Mouse (Mus musculus) embryonic fibroblast, embryonic 13.5 days (primary cell): ENCODE measurements around the gene Rab11fip5. TPM values are rescaled to one million over a fixed set of nuclear protein-coding genes. Genes with fewer than 3 reads are reported as not detected.

ENCODE experiments used
- H3K27ac ChIP-seq: 2 replicates; pipeline ENCODE4 v1.5.1; 2012; ENCODE audit warnings: low read length, control low read depth, inconsistent platforms; ENCODE audit not compliant: insufficient read depth
- H3K4me1 ChIP-seq: 2 replicates; pipeline ENCODE4 v1.6.1; 2011; ENCODE audit warnings: low read length; ENCODE audit not compliant: control insufficient read depth, insufficient read depth
- H3K4me3 ChIP-seq: 2 replicates; pipeline ENCODE4 v1.5.1; 2011; ENCODE audit warnings: mild to moderate bottlenecking, control low read depth, low read length; ENCODE audit not compliant: insufficient read depth
- CTCF ChIP-seq: IDR thresholded peaks from 2 replicates; pipeline ENCODE4 v1.5.1; 2011; ENCODE audit warnings: mild to moderate bottlenecking, control low read depth, low read length, moderate library complexity, borderline replicate concordance; ENCODE audit not compliant: insufficient read depth
- POLR2A ChIP-seq: IDR thresholded peaks from 2 replicates; pipeline ENCODE4 v1.6.1; 2011; ENCODE audit warnings: low read depth, mild to moderate bottlenecking, control low read depth, low read length, moderate library complexity
- polyA plus RNA-seq: library from polyadenylated mRNA; stranded (reverse); fragments of >200 nt; gene quantifications from 2 replicates; pipeline ENCODE4 v1.2.4, GENCODE M21; 2011; ENCODE audit warnings: low read depth; ENCODE audit not compliant: missing spikeins, insufficient read length

The Rab11fip5 gene
- polyA plus RNA-seq, 1 experiment: 27.2 TPM

DNA sequence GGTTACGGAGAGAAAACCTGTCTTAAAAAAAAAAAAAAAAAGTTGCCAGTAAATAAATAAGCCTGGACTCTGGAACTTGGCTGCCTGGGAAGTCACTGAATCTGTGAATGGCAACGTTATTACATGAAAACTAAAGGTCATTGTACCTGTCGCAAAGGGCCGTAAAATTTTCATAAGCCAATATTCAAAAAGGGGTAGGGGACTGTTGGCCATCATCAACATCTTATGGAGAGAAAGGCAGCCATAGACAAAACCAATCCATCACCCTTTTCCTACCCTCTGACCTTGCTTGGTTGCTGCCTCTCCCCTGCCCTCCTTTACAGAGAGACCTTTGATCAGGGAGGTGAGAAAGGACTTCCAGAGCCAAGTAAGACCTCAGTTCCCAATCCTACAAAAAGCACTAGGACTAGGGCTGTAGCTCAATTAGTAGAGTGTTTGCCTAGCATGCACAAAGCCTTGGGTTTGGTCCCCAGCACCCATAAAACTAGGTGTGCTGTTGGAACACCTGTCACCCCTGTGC lies 44.7 kb downstream of the Rab11fip5 start:
- Histone ChIP-seq H3K4me3 (no peak overlapping the region), H3K4me1 (peaks cover 15% of the 10 kb centered on the region), H3K27ac (no peak overlapping the region)
- TF ChIP-seq POLR2A: no peak
- no peak for TF ChIP-seq CTCF

DNA sequence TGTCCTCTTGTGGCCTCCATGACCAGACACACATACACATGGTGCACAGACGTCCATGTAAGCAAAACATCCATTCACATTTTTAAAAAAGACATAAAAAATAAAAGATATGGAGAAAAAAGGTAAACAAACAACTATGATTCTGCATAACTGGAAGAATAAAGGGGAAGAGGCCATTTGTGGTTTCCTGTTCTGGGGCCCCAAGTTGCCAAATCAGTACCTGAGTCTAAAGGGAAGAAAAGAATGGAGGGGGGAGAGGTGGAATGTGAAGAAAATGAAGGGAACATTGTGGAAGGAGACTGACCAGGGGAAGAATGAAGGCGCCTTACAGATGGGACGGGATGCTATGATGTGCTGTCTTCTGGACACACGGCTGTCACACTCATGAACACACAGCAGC lies 47.9 kb downstream of the Rab11fip5 start:
- Histone ChIP-seq H3K4me1 (peaks cover 20% of the 10 kb centered on the region), H3K27ac (no peak overlapping the region), H3K4me3 (no peak overlapping the region)
- TF ChIP-seq CTCF: no peak
- no peak for TF ChIP-seq POLR2A

DNA sequence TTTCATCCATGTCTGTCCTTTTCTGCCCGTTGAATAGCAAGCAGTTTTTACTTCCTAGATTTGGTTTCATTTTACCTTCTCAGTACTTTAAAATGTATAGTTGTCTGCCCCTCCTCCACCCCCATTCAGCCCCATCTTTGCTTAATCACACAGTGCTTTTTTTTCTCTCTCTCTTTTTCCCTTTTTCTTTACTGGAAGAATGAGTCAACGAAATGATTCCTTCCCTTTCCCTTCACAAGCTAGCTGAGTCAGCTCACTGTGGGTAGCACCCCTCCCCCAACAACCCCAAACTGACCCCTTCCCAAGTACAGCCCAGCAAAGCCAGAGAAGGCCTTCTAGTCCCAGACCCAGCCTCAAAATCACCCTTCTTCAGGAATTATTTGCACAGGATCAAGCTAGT lies 49.3 kb downstream of the Rab11fip5 start:
- Histone ChIP-seq H3K4me1 (peaks cover 13% of the 10 kb centered on the region), H3K4me3 (no peak overlapping the region), H3K27ac (peak overlapping the region; percentile 91)
- TF ChIP-seq POLR2A (no peak), CTCF (no peak)

DNA sequence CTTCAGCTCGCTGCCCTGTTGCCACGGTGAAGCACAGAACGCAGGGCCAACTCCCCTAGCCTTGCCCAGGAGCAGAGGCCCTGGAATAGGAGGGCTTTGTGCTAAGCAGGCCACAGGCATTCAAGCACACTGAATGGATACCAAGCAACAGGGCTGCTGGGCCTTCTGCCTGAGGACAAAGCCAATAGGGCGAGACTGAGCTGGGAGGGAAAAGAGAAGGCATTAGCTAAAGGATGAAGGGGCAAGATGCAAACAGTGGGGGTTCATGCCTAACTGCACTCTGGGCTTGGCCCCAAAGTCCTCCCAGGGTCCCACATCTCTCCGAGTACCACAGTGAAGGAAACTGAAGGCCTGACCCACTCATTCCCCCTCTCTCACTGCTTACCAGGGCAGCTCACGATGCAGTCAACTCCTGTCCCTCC lies 54.0 kb downstream of the Rab11fip5 start:
- H3K4me3 ChIP-seq: no peak overlapping the region
- TF ChIP-seq POLR2A (no peak), CTCF (no peak)

DNA sequence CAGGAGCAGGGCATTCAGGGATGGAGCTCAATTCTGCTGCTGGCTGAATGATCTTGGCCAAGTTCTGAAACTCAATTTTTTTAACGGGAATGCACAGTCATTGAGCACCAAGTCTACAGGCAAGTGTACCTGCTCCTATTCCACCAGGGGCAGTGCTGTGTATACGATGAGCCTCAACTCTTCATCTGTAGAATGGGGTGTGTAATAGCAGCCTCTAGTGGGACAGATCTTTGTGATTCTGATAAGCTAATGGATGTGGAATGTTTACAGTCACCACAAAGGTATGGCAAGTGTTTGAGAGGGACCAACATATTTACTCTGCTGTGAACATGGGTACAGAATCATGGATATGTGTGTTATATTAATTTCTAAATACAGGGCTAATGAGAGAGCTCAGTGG lies 58.2 kb downstream of the Rab11fip5 start:
- Histone ChIP-seq H3K4me3 (no peak overlapping the region), H3K27ac (no peak overlapping the region), H3K4me1 (no peaks in the 10 kb centered on the region)
- no peak for TF ChIP-seq CTCF
- no peak for TF ChIP-seq POLR2A

More for the DNA sequence above, 54.0 kb downstream of the Rab11fip5 start:
- Histone ChIP-seq H3K4me1 (peaks cover 8% of the 10 kb centered on the region), H3K27ac (no peak overlapping the region)

DNA sequence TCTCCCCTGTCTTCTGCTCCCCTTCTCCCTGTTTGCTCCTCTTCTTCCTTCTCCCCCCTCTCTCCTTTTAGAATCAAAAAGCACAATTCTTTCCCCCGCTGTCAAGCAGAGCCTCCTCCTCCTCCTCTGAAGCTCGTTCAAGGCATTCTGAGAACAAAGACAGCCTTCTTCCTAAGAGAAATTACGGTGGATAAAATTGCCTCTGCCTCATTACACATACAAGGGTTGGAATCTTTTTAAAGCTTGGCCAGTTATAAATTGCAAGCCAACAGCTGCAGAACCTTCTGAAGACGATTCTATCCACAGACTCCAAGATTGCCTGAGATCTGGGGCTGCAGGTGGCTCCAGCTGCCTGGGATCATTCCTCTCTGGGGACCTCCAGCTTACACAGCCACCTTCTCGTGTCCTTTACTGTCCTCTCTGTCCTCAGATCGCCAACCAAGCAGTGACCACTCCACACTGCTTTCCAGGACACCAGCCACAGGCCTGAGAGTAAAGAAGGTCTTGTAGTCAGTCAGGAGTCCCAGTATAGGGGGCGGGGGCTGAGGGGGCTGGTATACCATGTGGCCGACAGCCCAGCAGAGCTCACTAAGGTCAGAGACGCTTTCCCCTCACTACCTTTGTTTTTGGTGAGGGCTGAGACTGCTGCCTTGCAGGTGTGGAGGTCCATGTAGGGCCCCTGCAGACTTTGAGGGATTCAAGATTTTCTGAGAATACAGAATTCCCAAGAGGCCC lies 60.2 kb downstream of the Rab11fip5 start:
- TF ChIP-seq CTCF (no peak), POLR2A (no peak)
- Histone ChIP-seq H3K27ac (no peak overlapping the region), H3K4me1 (no peaks in the 10 kb centered on the region), H3K4me3 (no peak overlapping the region)

DNA sequence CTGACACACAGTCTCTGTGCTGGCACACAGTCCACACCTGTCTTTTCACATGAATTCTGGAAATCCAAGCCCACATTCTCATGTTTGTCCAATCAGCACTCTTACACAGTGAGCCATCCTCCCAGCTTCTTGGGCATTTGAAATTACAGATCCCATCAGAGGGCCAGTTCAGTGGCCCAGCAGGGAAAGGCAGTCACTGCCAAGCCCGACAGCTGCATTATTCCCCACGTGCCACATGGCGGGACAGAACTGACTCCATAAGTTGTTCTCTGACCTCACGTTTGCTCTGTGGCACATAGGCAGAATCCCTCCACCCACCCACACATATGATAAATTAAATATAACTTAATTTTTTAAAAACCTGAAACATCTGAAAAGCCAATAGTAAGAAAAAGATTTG lies 66.5 kb downstream of the Rab11fip5 start:
- TF ChIP-seq POLR2A (no peak), CTCF (no peak)
- H3K4me1 ChIP-seq: no peaks in the 10 kb centered on the region
- no peak overlapping the region for H3K4me3 ChIP-seq
- no peak overlapping the region for H3K27ac ChIP-seq

DNA sequence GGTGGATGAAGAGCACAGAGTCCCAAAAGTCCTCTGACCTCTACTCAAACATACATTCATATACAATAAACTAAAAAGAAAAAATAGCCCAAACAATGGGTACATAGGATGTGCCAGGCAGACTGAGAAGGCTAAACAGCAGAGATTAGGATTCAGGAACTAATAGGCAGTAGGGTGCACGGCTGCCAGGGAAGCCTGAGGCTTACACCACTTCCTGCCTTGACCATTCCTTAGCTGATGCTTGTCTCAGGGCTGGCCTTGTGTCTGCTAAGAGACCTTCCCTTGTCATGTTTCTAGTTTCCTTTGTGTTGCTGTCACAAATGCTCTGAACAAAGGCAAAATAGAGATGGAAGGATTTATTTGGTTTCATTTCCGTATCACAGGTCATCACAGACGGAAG lies 68.1 kb downstream of the Rab11fip5 start:
- TF ChIP-seq POLR2A (no peak), CTCF (no peak)

DNA sequence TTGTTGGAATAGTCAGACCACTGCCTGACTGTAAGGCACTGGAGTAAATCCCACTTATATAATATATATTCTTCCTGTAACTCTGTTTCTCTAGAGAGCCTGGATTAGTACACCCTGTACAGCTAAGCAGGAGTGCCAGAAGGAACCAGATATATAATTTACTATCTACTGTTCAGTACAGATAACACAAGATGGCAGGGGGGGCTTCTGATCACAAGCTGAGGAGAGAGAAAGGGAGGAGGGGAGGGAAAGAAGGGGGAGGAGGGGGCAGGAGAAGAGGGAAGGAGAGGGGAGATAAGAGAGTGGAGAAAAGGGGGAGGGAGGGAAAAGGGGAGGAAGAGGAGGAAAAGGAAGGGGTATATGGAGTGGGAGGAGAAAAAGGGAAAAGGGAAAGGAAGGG lies 68.6 kb downstream of the Rab11fip5 start:
- Histone ChIP-seq H3K4me3 (no peak overlapping the region), H3K4me1 (no peaks in the 10 kb centered on the region), H3K27ac (no peak overlapping the region)
- no peak for TF ChIP-seq POLR2A
- no peak for TF ChIP-seq CTCF

More for the DNA sequence above, 68.1 kb downstream of the Rab11fip5 start:
- no peak overlapping the region for H3K4me3 ChIP-seq
- no peaks in the 10 kb centered on the region for H3K4me1 ChIP-seq
- no peak overlapping the region for H3K27ac ChIP-seq

DNA sequence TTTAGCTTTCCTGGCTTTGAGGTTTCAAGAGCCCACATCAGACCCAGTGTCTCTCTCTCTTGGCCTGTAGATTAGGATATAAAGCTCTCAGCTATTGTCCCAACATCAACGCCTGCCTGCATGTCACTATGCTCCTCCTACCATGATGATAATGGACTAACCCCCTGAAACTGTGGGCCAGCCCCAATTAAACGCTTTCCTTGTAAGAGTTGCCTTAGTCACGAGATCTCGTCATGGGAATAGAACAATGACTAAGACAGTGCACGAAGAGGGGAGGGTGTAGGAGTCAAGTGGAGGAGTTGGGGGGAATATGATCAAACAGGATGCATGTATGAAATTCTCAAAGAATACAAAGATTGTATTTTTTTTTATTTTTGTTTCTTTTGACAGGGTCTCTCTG lies 69.5 kb downstream of the Rab11fip5 start:
- Histone ChIP-seq H3K4me1 (no peaks in the 10 kb centered on the region), H3K4me3 (no peak overlapping the region)
- TF ChIP-seq CTCF (no peak), POLR2A (no peak)

More for the DNA sequence above, 69.5 kb downstream of the Rab11fip5 start:
- H3K27ac ChIP-seq: no peak overlapping the region
